Mouse (Mus musculus) C2C12 (cell line): ENCODE results near the gene Rcvrn.

ENCODE experiments used
- CEBPB ChIP-seq: IDR thresholded peaks from one replicate; pipeline ENCODE4 v1.6.1; 2011; ENCODE audit warnings: low read depth, mild to moderate bottlenecking, control low read depth, moderate library complexity
- CTCF ChIP-seq: IDR thresholded peaks from one replicate; pipeline ENCODE4 v1.5.1; 2011; ENCODE audit not compliant: control insufficient read depth, insufficient read depth, insufficient read length
- FOSL1 ChIP-seq: IDR thresholded peaks from one replicate; pipeline ENCODE4 v1.8.0; 2011; ENCODE audit warnings: mild to moderate bottlenecking, low read length; ENCODE audit not compliant: poor library complexity, insufficient read depth, severe bottlenecking
- MAX ChIP-seq: IDR thresholded peaks from one replicate; pipeline ENCODE4 v1.6.1; 2011; ENCODE audit warnings: mild to moderate bottlenecking, control low read depth
- USF1 ChIP-seq: IDR thresholded peaks from one replicate; pipeline ENCODE4 v1.6.1; 2011; ENCODE audit warnings: low read depth, mild to moderate bottlenecking, control low read depth, moderate library complexity

DNA sequence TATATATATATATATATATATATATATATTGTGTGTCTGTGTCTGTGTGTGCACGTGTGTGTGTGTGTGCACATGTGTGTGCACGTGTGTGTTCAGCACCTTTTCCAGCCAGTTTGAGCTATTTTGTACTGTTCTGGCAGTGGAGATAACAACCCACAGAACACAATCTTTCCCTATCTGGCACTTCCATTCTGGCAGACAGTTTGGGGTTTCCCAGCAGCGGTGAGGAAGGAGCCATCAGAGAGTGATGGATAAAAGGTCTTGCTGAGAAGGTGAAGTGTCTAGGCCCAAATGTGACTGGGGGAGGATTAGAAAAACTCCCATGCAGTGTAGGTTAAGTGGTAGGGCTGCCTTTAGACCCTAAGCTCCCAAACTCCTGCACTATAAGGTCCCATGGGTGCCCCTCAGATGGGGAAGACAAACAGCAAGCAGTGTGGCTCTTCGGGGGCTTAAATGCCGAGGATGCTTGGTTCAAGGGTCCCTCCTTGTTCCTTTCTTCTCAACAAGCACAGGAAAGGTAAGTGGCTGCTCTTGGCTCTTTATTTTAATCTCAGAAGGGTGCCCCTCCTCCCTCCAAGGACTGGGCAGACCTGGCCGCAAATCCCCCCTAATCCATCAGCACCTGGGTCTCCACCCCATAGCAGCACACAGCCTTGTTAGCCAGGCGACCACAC, at the start of gene Rcvrn:
- TF ChIP-seq CEBPB (no peak), CTCF (no peak), MAX (no peak), FOSL1 (no peak), USF1 (no peak)
